Mouse (Mus musculus): ENCODE data around the gene Fcrla.

DNA sequence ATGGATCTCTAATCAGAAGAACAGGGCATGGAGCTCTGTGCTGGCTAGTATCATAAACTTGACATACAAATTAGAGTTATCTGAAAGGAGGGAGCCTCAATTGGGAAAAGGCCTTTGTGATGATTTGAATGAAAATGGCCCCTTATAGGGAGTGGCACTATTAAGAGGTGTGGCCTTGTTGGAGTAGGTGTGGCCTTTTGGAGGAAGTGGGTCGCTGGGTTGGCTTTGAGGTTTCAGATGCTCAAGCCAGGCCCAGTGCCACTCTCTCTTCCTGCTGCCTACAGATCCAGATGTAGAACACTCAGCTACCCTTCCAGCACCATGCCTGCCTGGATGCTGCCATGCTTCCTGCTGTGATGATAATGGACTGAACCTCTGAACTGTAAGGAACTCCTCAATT, 41.2 kb upstream of the Fcrla start:
- TF ChIP-seq CTCF (conservative IDR thresholded peaks at IDR 0.05 in 1 of 2, IDR thresholded peaks at IDR 0.05 in 1 of 2; ENCODE audit: low read depth in 2 of 2, low read length in 2 of 2) (no peak), USF2 (conservative IDR thresholded peaks at IDR 0.05; ENCODE audit: low read depth, low read length) (no peak), ZKSCAN1 (IDR thresholded peaks at IDR 0.05; ENCODE audit: borderline replicate concordance, low read depth, low read length) (no peak), EP300 (IDR thresholded peaks at IDR 0.05; ENCODE audit: low read length) (no peak), USF1 (IDR thresholded peaks at IDR 0.05; ENCODE audit: low read depth, low read length) (no peak)
